Mouse (Mus musculus) adrenal gland, adult 18-20 months (tissue): Measurements from ENCODE around the gene Cacna1d. TPM values are rescaled to one million over a fixed set of nuclear protein-coding genes. Genes with fewer than 3 reads are reported as not detected.

Experiments used
- DNase-seq, 2 experiments: peaks; one replicate each; pipeline ENCODE4 v3.0.0; 2021 to 2022; ENCODE audit warnings: low spot score in 2 of 2
- total RNA-seq, 2 experiments: library from RNA; stranded (reverse); gene quantifications; 1 replicate in 1 of 2; 2 replicates in 1 of 2; pipeline ENCODE4 v1.2.3; 2021

Cacna1d gene
- total RNA-seq, 2 experiments from 2014 or later = 12.4 to 13.8 TPM

- no peak for DNase-seq
Observed at GRCm38 (mm10) chr14:30113392-30114108, 377.7 kb downstream of the Cacna1d start.

GRCm38 (mm10) chr14:30109079-30109478 is 382.2 kb downstream of the Cacna1d start:
- no peak for DNase-seq

DNA sequence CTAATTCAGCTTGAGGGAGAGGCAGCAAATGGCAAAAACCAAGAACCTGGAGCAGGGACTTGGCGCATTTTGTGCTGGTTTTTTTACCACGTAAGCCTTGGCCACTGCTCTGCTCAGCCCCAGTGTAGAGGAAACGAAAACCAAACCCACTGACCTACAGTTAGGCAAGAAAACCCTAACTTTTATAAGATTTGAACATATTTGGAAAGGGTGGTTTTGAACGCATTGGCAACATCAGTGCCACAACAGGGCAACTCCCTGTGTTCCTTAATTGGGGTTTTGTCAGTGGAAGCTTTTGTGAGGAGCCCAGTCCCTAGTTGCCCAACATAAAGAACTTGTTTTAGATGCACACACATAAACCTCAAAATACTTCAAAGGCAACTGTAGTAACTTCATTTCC is 384.7 kb downstream of the Cacna1d start:
- no peak for DNase-seq

DNA sequence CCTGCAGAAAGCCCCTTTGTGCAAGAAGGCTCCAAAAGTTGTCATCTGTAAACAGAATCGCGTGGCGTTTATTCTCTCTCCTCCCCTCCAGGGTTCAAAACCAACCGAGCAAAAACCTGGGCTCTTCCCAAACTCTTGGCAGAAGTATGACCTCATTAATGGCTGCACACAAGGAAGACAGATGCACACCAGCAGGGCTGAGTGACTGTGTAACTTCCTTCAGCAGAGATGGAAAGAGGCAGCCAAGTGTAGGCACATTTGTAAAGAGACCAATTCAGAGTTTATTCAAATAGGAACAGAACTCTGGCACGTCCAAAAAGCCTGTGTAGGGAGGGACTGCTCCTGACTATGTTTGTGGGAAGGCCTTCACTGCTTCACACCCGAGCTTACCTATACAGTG is 385.7 kb downstream of the Cacna1d start:
- DNase-seq = no peak

DNA sequence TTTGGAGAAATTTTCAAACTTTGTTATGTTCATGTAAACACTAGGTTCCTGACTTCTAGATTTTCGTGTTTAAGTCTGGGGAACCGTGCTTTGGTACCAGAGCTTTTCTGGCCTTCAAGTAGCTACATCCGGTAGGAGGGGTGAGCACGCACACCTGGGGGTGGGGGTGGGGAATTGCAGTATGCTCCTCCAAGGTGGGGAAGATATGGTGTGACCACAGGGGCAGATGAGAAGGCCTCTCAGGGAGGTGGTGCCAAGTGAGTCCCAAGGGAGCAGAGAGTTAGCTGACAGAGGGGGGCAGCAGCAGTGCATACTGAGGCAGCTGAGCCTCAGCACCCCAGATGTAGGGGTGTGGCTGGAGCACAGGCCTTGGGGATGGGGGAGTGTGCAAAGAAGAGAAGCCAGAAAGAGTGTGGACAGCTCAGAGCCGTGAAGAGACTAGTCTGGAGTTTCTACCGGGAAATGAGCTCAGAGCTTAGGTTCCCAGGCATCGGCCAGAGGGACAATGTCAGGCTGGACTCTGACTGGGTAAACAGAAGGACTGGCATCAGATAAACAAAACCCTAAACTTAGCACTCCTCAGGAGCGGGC is 387.2 kb downstream of the Cacna1d start:
- DNase-seq = no peak

- DNase-seq = no peak
Observed at GRCm38 (mm10) chr14:30097239-30097638, 394.0 kb downstream of the Cacna1d start.

DNA sequence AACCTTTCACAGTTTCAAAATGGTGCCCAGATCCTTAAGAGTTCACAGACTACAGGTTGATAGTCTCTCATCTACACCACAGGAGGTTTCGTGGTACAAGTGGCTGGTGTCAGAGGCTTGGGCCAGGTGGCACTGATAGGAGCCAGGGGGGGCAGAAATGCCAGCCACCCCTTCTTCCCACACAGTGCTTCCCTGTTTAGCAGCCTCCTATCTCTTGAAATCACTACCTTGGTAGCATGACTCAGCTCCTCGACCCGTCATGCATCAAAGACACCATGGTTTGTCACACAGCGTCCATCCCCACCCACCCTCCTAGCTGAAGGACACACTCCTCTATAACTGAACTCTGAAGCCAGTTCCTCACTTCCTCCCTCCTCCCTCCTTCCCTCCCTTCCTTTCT is 398.8 kb downstream of the Cacna1d start:
- peak in 1 of 2 experiments; percentile 10 for DNase-seq

DNA sequence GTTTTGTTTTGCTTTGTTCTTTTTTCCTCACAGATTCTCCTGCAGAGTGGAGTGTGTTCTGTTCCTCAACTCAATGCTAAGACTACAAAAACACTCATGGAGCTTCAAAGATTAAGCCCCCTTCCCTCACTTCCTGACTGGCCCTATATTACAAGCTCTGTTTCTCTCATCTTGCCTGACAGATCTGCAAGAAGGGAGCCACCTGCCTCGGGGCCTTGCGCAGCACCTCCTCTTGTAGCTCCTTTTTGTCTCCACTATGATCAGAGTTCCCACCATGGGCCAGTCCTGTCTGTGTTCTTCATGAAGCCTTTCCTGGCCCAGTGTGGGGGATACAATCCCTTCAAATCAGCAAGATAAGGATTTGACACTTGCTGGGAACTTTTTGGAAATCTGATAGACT is 399.2 kb downstream of the Cacna1d start:
- DNase-seq = no peak

- DNase-seq = no peak
Observed at GRCm38 (mm10) chr14:30079729-30080128, 411.5 kb downstream of the Cacna1d start.

- DNase-seq = no peak
Observed at GRCm38 (mm10) chr14:30078115-30078808, 413.0 kb downstream of the Cacna1d start.

DNA sequence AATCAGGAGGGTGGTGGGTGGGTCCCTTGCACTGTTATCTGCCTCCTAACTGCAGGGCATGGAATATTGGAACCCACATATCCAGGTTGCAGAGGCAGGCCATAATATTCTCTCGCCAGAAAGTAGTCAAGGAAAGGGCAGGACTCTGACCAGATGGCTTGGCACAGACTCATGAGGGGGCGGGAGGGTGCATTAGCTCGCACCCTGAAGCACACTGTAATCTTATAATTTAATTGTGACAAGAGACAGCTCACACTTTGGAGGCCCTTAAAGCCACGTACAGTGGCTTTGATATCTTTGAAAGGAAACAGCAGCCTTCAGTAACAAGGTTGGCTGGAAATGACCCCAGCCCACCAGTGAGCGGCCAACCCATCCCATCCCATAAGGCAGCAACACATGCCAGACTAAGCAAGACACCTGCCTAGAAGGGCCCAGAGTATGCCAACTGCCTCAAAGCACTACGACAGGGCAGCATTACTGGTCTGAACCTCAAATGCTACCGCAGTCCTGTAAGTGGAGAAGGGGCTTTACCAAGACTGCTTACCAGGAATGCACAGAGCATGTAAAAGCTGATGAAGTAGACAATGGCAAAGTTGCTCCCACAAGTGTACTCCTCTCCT is 415.9 kb downstream of the Cacna1d start:
- no peak for DNase-seq

DNA sequence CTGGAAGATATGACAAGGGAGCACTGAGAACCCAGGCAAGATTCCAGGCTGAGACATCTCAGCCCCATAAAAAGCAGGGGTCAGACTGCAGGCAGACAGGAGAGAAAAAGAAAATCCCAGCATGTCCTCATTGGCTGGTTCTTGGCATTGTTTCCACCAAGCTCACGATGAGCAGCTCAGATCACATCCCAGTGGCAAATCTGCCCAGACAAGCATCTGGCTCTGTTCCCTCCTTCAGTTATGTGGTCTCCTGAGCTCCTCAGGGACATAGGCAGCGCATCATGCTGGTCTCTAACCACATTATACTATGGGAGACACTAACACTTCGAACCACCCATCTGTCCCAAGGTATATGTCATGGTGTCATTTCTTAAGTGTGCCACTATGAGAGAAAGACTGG is 422.7 kb downstream of the Cacna1d start:
- DNase-seq = no peak

DNA sequence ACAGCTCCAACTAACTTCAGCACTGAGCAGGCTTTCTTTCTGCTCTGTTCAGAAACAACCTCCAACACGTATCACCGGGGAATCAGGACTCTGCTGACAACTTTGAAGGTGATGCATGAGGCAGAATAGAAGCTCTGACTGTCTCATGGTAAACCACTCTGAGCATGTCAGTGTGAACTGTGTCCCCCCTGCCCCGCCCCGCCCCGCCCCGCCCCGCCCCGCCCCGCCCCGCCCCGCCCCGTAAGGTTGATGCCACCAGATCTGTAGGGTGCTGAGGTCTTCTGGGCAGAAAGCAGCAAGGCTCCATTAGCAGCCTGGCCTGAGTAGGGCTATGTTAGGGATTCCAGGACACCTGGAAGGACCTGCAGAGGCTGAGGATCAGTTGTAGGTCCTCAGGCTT is 424.5 kb downstream of the Cacna1d start:
- no peak for DNase-seq

GRCm38 (mm10) chr14:30064864-30065263 is 426.4 kb downstream of the Cacna1d start:
- DNase-seq = no peak

DNA sequence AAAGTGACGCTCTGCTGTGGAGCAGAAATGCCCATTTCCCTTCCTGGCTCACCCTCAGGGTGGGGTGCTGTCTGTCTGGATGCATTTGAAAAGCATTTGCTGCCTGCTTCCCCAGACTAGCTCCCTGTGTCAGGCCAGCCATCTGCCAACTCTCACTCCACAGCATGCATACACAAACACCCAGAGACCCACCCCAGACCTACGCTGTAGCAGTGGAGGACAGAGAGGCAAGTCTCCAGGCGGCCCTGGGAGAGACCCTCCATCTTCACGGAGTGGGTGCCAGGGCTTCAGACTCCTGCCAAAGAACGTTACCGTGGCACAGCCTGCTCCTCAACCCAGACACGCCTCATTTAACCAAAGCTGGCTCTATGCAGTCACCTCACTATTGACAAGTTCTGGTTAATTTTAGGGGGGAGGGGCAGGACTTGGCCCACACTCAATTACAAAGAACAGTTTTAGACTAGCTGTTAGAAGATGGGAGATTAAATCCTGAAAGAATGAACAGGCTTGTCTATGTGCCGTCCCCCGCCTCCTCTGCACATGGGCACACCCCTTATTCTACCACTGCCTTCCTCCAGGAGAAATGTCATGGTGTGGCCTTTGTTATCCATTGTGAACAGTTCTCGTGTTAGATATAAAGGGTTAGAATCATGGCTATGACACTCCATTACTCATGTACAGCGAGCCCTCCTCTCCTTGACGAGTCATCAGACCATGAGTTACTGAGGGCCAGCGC is 435.1 kb downstream of the Cacna1d start:
- DNase-seq = no peak

DNA sequence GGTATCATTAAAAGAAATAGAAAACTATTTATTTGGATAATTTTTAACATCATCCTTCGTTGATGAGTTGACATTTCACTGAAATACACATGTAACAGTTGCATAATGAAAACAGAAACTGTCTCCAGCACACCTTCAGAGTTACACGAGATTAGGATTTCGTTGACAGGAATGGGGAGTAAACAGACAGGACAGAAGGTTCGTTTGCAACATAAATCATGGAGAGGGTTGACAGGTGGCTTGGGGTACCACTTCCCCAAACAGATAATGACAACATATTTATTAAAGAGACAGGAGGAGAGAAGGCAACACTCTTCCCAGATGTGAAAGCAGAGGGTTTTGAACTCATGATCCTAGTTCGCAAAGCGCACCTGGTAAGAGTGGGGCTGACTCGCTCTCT is 436.3 kb downstream of the Cacna1d start:
- no peak for DNase-seq

GRCm38 (mm10) chr14:30050280-30050679 is 441.0 kb downstream of the Cacna1d start:
- no peak for DNase-seq

GRCm38 (mm10) chr14:30048049-30048448 is 443.2 kb downstream of the Cacna1d start:
- no peak for DNase-seq

- DNase-seq = no peak
Observed at GRCm38 (mm10) chr14:30046976-30047375, 444.3 kb downstream of the Cacna1d start.

GRCm38 (mm10) chr14:30045704-30046220 is 445.5 kb downstream of the Cacna1d start:
- DNase-seq = no peak

- no peak for DNase-seq
Observed at GRCm38 (mm10) chr14:30045239-30045638, 446.0 kb downstream of the Cacna1d start.
